Mouse (Mus musculus): ENCODE data around the gene Nckap1.
A peak's percentile ranks its signal among the peaks of the same experiment; 100 is the strongest.
"Not testable (repeated sequence)": the region's sequence is repeated elsewhere in the genome, so short reads cannot be mapped to it uniquely, and the experiment has no call there.

The Nckap1 gene

GRCm38 (mm10) chr2:80560773-80561172, 20.4 kb downstream of the Nckap1 start:
- DNase-seq (ENCODE audit: low spot score) = no peak

GRCm38 (mm10) chr2:80559655-80560054, 21.5 kb downstream of the Nckap1 start:
- DNase-seq (ENCODE audit: low spot score) = no peak

GRCm38 (mm10) chr2:80554442-80554841, 26.7 kb downstream of the Nckap1 start:
- no peak for DNase-seq (ENCODE audit: low spot score)

- no peak for DNase-seq (ENCODE audit: low spot score)
These were observed 31.5 kb downstream of the Nckap1 start for GRCm38 (mm10) chr2:80549704-80550103.

GRCm38 (mm10) chr2:80547901-80548300, 33.3 kb downstream of the Nckap1 start:
- no peak for DNase-seq (ENCODE audit: low spot score)

GRCm38 (mm10) chr2:80542801-80543200, 38.4 kb downstream of the Nckap1 start:
- DNase-seq (ENCODE audit: low spot score) = no peak

GRCm38 (mm10) chr2:80537156-80537555, 44.0 kb downstream of the Nckap1 start:
- no peak for DNase-seq (ENCODE audit: low spot score)

GRCm38 (mm10) chr2:80536608-80537007, 44.6 kb downstream of the Nckap1 start:
- DNase-seq (ENCODE audit: low spot score) = no peak

GRCm38 (mm10) chr2:80524275-80524674, 56.9 kb downstream of the Nckap1 start:
- DNase-seq (ENCODE audit: low spot score) = peak; percentile 7

- DNase-seq (ENCODE audit: low spot score) = no peak
These were observed 75.0 kb downstream of the Nckap1 start for GRCm38 (mm10) chr2:80506051-80506802.

GRCm38 (mm10) chr2:80502132-80502531, 79.0 kb downstream of the Nckap1 start:
- no peak for DNase-seq (ENCODE audit: low spot score)

- DNase-seq (ENCODE audit: low spot score) = not testable (repeated sequence)
These were observed 85.9 kb downstream of the Nckap1 start for GRCm38 (mm10) chr2:80495304-80495703.

- DNase-seq (ENCODE audit: low spot score) = no peak
These were observed 94.3 kb downstream of the Nckap1 start for GRCm38 (mm10) chr2:80486851-80487250.

- no peak for DNase-seq (ENCODE audit: low spot score)
These were observed 96.2 kb downstream of the Nckap1 start for GRCm38 (mm10) chr2:80484951-80485350.

GRCm38 (mm10) chr2:80475831-80476230, 105.3 kb downstream of the Nckap1 start:
- no peak for DNase-seq (ENCODE audit: low spot score)

GRCm38 (mm10) chr2:80474247-80474796, 106.9 kb downstream of the Nckap1 start:
- DNase-seq (ENCODE audit: low spot score) = no peak

- no peak for DNase-seq (ENCODE audit: low spot score)
These were observed 115.0 kb downstream of the Nckap1 start for GRCm38 (mm10) chr2:80465991-80466821.

- DNase-seq (ENCODE audit: low spot score) = no peak
These were observed 119.4 kb downstream of the Nckap1 start for GRCm38 (mm10) chr2:80461827-80462226.
